ENCODE assay signal across 7 mouse cellular contexts in the genomic region with DNA sequence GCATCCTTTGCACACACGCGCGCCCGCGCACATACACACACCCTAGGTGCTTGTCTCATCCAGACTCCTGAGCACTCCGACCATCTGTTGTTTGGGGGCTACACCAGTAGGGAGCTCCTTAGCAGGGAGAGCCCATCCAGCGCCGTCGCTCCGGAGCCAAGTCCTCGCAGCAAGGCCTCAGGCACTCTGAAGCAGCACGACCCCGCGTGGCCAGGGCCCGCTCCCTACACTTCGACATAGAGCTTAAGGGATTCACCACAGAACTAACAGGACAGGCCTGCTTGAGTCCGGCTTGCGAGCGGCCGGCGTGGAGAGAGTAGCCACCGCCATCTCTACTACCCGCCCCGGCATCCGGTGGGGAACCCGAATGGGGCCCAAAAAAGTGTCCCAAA. TPM values are rescaled to one million over a fixed set of nuclear protein-coding genes. Genes with fewer than 3 reads are reported as not detected.
DNase-seq lines count a peak whose midpoint lies in the region; ATAC-seq lines count a peak whose summit lies in the region.

No protein-coding gene starts in this region.

- H3K36me3 ChIP-seq in intestine, embryonic 16.5 days (ENCODE audit: control insufficient read depth, insufficient read depth, low read length) = peaks cover 12% of the 10 kb centered on the region

- H3K9ac ChIP-seq in intestine, embryonic 16.5 days (ENCODE audit: low read depth, low read length) = peak overlapping the region; percentile 76

- H3K4me2 ChIP-seq in intestine, embryonic 16.5 days (ENCODE audit: low read depth, low read length) = peak overlapping the region; percentile 92

- peak overlapping the region; percentile 64 for H3K4me3 ChIP-seq in intestine, embryonic 16.5 days (ENCODE audit: low read length)

- ATAC-seq in intestine, embryonic 16.5 days = peak; percentile 26
- peak; percentile 55 for ATAC-seq in megakaryocyte-erythroid progenitor cell, adult 5-6 weeks (replicated peaks; ENCODE audit: low FRiP score, low TSS enrichment, poor library complexity, severe bottlenecking)

- peak; percentile 76 for DNase-seq in adrenal gland, postnatal 10 days
- DNase-seq in embryo, embryonic 10 days (ENCODE audit: low spot score) = peak; percentile 83
- DNase-seq in gastrocnemius, adult 8-10 months (ENCODE audit: low spot score in 2 of 2) = peak; percentile 43 to 46
- peak; percentile 56 to 60 for DNase-seq in left cerebral cortex, postnatal 36 days (ENCODE audit: low spot score in 2 of 2)
- peak; percentile 57 for DNase-seq in right cerebral cortex, postnatal 4 days

- H3K27me3 ChIP-seq in intestine, embryonic 16.5 days (replicated peaks; ENCODE audit: control insufficient read depth, insufficient read depth, low read length) = no peaks in the 10 kb centered on the region

- peak overlapping the region; percentile 42 for H3K27ac ChIP-seq in intestine, embryonic 16.5 days (ENCODE audit: low read length)

- WGBS in intestine, embryonic 16.5 days = under 1% methylated on average over 26 of the region's 26 CpGs

- intact Hi-C loops in left cerebral cortex, postnatal 36 days (cut with DNase I) = no loop called here

- H3K9me3 ChIP-seq in intestine, embryonic 16.5 days (ENCODE audit: control insufficient read depth, low read length) = no peaks in the 10 kb centered on the region

- H3K4me1 ChIP-seq in intestine, embryonic 16.5 days (ENCODE audit: control insufficient read depth, insufficient read depth, low read length) = peaks cover 37% of the 10 kb centered on the region

RNA-seq across cellular contexts. Expression of gene Acly, which starts 0.7 kb away (rescaled TPM):
- total RNA-seq in adrenal gland, postnatal 10 days (2021) = 100 to 1,000 TPM; 380 to 552 TPM
- total RNA-seq in gastrocnemius, adult 8-10 months (2022) = 1 to 10 TPM; 6.9 to 8.5 (median 8.0) TPM
- polyA plus RNA-seq in intestine, embryonic 16.5 days (2015; fragmentation: Nextera tagmentation; extraction: Ambion mirVana) = 131 and 132 TPM in 2 replicates
- total RNA-seq in left cerebral cortex, postnatal 36 days (2021) = 100 to 1,000 TPM; 117 to 123 TPM
- 99.9 and 114 TPM in 2 replicates for total RNA-seq in megakaryocyte-erythroid progenitor cell, adult 5-6 weeks (2014; fragmentation: Nextera tagmentation)
- 90.6 and 112 TPM in 2 replicates for total RNA-seq in megakaryocyte-erythroid progenitor cell, adult 5-6 weeks (2017)

RNA-seq across cellular contexts. Expression of gene Ttc25, which starts 18.3 kb away (rescaled TPM):
- total RNA-seq in adrenal gland, postnatal 10 days (2021) = 1 to 10 TPM; 1.4 to 1.6 TPM
- total RNA-seq in gastrocnemius, adult 8-10 months (2022) = under 1 TPM; 0.09 to 0.51 (median 0.24) TPM
- 0.24 and 0.45 TPM in 2 replicates for polyA plus RNA-seq in intestine, embryonic 16.5 days (2015; fragmentation: Nextera tagmentation; extraction: Ambion mirVana)
- under 1 TPM; 0.32 to 0.86 TPM for total RNA-seq in left cerebral cortex, postnatal 36 days (2021)
- not detected in 2 replicates for total RNA-seq in megakaryocyte-erythroid progenitor cell, adult 5-6 weeks (2014; fragmentation: Nextera tagmentation)
- total RNA-seq in megakaryocyte-erythroid progenitor cell, adult 5-6 weeks (2017) = not detected in 2 replicates

RNA-seq across cellular contexts. Expression of gene Cnp, which starts 47.6 kb away (rescaled TPM):
- total RNA-seq in adrenal gland, postnatal 10 days (2021) = 10 to 100 TPM; 32.9 to 35.7 TPM
- total RNA-seq in gastrocnemius, adult 8-10 months (2022) = 1 to 10 TPM; 2.3 to 5.5 (median 4.2) TPM
- 27.7 and 28.4 TPM in 2 replicates for polyA plus RNA-seq in intestine, embryonic 16.5 days (2015; fragmentation: Nextera tagmentation; extraction: Ambion mirVana)
- total RNA-seq in left cerebral cortex, postnatal 36 days (2021) = 100 to 1,000 TPM; 167 to 298 TPM
- total RNA-seq in megakaryocyte-erythroid progenitor cell, adult 5-6 weeks (2014; fragmentation: Nextera tagmentation) = 57.0 and 60.8 TPM in 2 replicates
- 26.7 and 44.2 TPM in 2 replicates for total RNA-seq in megakaryocyte-erythroid progenitor cell, adult 5-6 weeks (2017)

RNA-seq across cellular contexts. Expression of gene Klhl11, which starts 54.5 kb away (rescaled TPM):
- 10 to 100 TPM; 35.0 to 36.3 TPM for total RNA-seq in adrenal gland, postnatal 10 days (2021)
- 1 to 10 TPM; 2.6 to 4.1 (median 3.0) TPM for total RNA-seq in gastrocnemius, adult 8-10 months (2022)
- polyA plus RNA-seq in intestine, embryonic 16.5 days (2015; fragmentation: Nextera tagmentation; extraction: Ambion mirVana) = 4.0 TPM in 2 replicates
- total RNA-seq in left cerebral cortex, postnatal 36 days (2021) = 10 to 100 TPM; 95.1 to 97.8 TPM
- total RNA-seq in megakaryocyte-erythroid progenitor cell, adult 5-6 weeks (2014; fragmentation: Nextera tagmentation) = 10.8 and 14.8 TPM in 2 replicates
- 27.9 and 40.8 TPM in 2 replicates for total RNA-seq in megakaryocyte-erythroid progenitor cell, adult 5-6 weeks (2017)

Comparison
In these comparisons a context has a peak if more than half of its experiments do, and no peak if none do; other contexts are left out.
1. Peak in every context shown above with its lines: DNase-seq, ATAC-seq, H3K4me3 ChIP-seq and H3K27ac ChIP-seq.
2. RNA of gene Acly, which starts 0.7 kb away (total RNA-seq): 380 to 552 TPM in adrenal gland, postnatal 10 days, 117 to 123 TPM in left cerebral cortex, postnatal 36 days and 90.6 to 114 TPM in megakaryocyte-erythroid progenitor cell, adult 5-6 weeks; 6.9 to 8.5 TPM in gastrocnemius, adult 8-10 months; every median in the first group is over 4 times any median in the second.
3. RNA of gene Cnp, which starts 47.6 kb away (total RNA-seq): 167 to 298 TPM in left cerebral cortex, postnatal 36 days, 26.7 to 60.8 TPM in megakaryocyte-erythroid progenitor cell, adult 5-6 weeks and 32.9 to 35.7 TPM in adrenal gland, postnatal 10 days; 2.3 to 5.5 TPM in gastrocnemius, adult 8-10 months; every median in the first group is over 4 times any median in the second.